Mouse (Mus musculus) lung, adult 2 months (tissue): ENCODE results near the gene Cradd. TPM values are rescaled to one million over a fixed set of nuclear protein-coding genes. Genes with fewer than 3 reads are reported as not detected.

Experiments used
- DNase-seq: peaks from one replicate; pipeline ENCODE4 v3.0.0; 2022
- H3K4me1 ChIP-seq: fragments of 200-500 bp; 2 replicates; pipeline ENCODE4 v1.6.1; 2011; ENCODE audit warnings: low read length; ENCODE audit not compliant: control insufficient read depth, insufficient read depth
- H3K4me3 ChIP-seq: fragments of 200-500 bp; replicated peaks from 2 replicates; pipeline ENCODE3; 2011; ENCODE audit warnings: low read depth, mild to moderate bottlenecking, control low read depth, low read length; ENCODE audit errors: extremely low read depth
- CTCF ChIP-seq: fragments of 200-500 bp; IDR thresholded peaks from 2 replicates; pipeline ENCODE4 v1.5.1; 2011; ENCODE audit warnings: mild to moderate bottlenecking, low read length, control low read depth; ENCODE audit not compliant: insufficient read depth
- POLR2A ChIP-seq: fragments of 200-500 bp; IDR thresholded peaks from 2 replicates; pipeline ENCODE4 v1.6.1; 2011; ENCODE audit warnings: low read depth, mild to moderate bottlenecking, control low read depth, low read length, borderline replicate concordance; ENCODE audit errors: extremely low read depth
- WGBS: fragments of 180-500 bp; shearing (Covaris S2); methylation state at CpG from one replicate; pipeline ENCODE4 v1.1.7; 2018; 5-methylcytosine and 5-hydroxymethylcytosine counted together
- polyA plus RNA-seq: library from polyadenylated mRNA; depleted of rRNA; stranded (reverse); fragments of >200 nt; gene quantifications from 2 replicates; pipeline ENCODE4 v1.2.3, GENCODE M21; 2012

The Cradd gene
- polyA plus RNA-seq, 1 experiment = 21.0 TPM

- no peak overlapping the region for H3K4me3 ChIP-seq
- peaks cover 15% of the 10 kb centered on the region for H3K4me1 ChIP-seq
- 74% methylated on average over 13 of the region's 13 CpGs for whole genome bisulfite sequencing
- DNase-seq = no peak
- TF ChIP-seq CTCF (no peak), POLR2A (no peak)
These were observed 14.3 kb downstream of the Cradd start for GRCm38 (mm10) chr10:95309412-95310322.

DNA sequence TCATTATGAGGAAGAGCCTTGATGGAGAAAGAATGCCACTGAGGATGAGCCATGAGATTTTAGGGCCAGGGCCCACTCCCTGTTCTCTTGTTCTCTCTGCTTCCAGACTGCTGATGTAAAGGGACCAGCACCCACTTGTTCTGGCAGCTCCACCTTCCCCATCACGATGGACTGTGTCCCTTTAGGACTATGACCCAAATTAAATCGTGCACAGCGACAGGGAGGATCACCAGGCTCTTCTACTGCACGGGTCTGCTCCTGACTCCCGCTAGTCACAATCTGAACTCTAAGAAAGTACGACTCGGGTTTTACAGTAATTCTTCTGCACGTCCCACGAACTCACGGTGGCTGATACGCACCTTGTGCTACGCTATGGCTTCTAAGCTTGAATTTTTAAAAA is 14.9 kb downstream of the Cradd start:
- whole genome bisulfite sequencing = 90% methylated on average over 12 of the region's 12 CpGs
- no peak overlapping the region for H3K4me3 ChIP-seq

DNA sequence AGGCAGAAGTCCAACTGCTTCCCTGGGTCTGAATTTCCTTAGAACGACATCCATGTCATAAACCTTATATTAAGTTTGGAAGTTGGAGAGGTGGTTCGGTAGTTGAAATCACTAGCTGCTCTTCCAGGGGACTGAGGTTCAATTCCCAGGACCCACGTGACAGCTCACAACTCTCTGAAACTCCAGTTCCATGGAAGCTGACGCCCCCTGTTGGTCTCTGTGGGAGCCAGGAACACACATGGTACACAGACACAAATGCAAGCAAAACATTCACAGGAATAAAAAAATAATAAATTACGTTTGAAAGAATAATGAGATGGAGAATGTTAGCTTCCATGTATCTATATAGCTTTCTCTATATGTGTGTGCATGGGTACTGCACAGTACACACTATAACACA is 16.0 kb downstream of the Cradd start:
- H3K4me3 ChIP-seq = no peak overlapping the region
- TF ChIP-seq CTCF (0 out of 2 replicates have a peak, but pooled peaks have one; percentile 14), POLR2A (no peak)
- DNase-seq = no peak
- peaks cover 13% of the 10 kb centered on the region for H3K4me1 ChIP-seq
- 83% methylated on average over 5 of the region's 5 CpGs for WGBS

More for the DNA sequence above, 14.9 kb downstream of the Cradd start:
- H3K4me1 ChIP-seq = peaks cover 15% of the 10 kb centered on the region
- no peak for DNase-seq
- no peak for TF ChIP-seq POLR2A
- no peak for TF ChIP-seq CTCF

DNA sequence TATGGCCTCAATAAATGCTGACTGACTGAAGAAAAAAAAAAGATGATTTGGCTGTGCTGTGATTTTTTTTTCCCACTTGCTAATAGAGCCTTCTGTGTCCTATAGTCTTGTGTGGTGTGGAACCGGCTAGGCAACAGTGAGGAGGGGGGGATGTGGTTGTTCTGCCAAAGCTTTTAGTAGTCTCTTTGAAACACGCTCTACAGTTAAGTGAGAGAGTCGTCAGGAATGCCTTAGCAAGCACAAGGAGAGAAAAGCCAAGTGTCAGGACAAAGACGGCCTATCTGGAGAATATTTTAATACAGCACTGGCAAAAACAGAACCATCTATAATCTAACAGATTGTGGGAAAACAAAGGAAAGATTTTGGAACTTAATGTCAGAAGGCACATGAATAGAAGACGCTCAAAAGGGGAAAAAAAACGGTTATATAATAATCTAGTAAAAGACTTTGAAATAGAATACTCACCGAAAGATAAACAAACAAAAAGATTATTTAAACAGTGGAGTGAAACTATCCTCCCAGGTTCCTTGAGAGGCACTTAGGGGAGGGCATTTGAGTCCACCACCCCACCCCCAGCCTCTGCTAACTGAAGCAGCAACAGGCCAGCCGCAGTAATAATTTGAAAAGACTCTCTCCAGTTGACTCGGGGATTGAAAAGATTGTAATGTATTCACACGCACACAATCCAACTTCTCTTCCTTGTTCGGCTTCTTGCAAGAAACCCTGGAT is 16.9 kb downstream of the Cradd start:
- H3K4me1 ChIP-seq = peaks cover 19% of the 10 kb centered on the region
- H3K4me3 ChIP-seq = no peak overlapping the region
- DNase-seq = no peak
- TF ChIP-seq POLR2A (no peak), CTCF (no peak)
- 25% methylated on average over 11 of the region's 11 CpGs for WGBS

DNA sequence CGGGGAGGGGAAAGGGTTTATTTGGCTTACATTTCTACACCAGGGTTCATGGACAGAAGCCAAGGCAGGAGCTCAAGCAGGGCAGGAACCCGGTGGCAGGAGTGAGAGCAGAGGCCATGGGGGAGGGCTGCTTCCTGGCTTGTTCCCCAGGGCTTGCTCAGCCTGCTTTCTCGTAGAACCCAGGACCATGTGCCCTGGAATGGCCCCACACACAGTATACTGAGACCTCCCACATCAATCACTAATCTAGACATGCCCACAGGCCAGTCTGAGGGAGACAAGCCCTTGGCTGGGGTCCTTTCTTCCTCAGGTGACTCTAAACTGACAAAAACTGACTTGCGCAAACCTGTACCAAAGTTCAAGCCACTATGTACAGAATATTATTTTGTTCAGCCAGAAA is 19.7 kb downstream of the Cradd start:
- no peak for TF ChIP-seq POLR2A
- no peak for TF ChIP-seq CTCF
- WGBS = 32% methylated on average over 4 of the region's 4 CpGs

DNA sequence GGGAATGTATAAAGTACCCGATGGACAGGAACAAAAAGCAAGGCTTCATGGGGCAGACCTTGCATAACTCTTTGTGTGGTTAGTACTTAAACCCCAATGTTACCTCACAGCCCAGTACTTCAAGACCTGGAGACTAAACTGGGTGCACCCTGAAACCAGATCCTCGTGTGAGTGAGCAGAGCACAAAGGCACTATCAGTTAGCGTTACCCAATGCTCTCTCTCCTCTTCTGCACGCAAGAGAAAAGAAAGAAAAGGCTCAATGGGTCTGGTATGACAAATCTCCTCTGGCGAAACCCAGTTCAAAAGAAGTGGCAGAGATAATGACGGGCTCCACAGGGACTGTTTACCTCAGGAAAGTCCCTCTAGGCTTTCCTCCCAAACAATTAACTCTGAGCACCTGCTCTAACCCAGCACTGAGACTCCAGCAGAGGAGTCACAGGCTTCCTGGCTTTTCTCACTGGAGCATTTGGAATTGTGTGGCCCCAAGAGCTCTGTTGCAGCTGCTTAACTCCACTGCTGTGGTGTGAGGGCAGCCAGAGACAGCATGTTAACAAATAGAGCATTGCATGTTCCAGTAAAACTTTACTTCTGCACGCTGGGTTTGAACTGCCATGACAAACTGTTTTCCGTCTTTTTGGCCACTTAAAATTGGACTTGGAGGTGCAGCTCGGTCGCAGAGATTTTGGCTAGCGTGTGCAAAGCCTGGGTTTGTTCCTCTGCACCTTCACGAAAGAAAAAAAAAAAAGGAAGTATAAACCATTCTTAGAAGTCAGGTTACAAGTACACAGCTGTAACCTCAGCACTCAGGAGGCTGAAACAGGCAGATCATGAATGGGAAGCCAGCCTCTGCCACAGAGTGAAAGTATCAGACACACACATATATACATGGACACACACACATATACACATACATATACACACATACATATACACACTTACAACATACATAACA is 21.4 kb downstream of the Cradd start:
- WGBS = 59% methylated on average over 12 of the region's 12 CpGs

More for the DNA sequence above, 19.7 kb downstream of the Cradd start:
- Histone ChIP-seq H3K4me3 (no peak overlapping the region), H3K4me1 (peaks cover 19% of the 10 kb centered on the region)
- DNase-seq = no peak

DNA sequence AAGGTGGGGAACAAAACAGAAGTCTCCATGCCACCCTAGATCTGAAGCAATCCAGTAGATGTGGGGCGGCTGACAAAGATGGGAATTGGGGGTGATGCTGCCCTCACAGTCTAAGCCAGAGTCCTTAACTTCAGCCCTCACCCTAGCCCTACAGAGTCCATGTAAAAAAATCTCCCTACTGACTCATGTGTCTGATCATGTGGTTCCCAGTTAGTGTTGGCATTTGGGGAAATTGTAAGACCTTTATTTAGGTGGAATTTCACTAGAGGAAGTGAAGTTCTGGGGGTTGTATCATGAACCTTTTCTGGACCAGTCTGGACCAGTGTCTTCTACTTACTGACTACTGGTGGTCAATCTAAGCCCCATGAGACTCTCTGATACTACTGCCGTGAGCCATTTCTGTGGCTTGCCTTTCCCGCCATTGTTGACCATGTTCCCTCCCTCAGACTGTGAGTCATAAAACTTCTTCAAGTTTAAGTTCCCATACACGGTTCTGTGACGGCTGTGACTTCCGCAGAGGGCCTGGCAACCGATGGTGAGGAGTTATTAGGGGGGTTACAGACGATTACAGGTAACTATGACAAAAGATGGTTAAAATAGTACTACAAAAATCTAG is 23.6 kb downstream of the Cradd start:
- no peak for TF ChIP-seq CTCF
- no peak for TF ChIP-seq POLR2A
- no peak for DNase-seq
- Histone ChIP-seq H3K4me1 (peaks cover 21% of the 10 kb centered on the region), H3K4me3 (no peak overlapping the region)
- WGBS = 82% methylated on average over 8 of the region's 8 CpGs

More for the DNA sequence above, 21.4 kb downstream of the Cradd start:
- no peak for DNase-seq
- H3K4me1 ChIP-seq = peaks cover 16% of the 10 kb centered on the region
- H3K4me3 ChIP-seq = no peak overlapping the region
- TF ChIP-seq CTCF (no peak), POLR2A (no peak)

DNA sequence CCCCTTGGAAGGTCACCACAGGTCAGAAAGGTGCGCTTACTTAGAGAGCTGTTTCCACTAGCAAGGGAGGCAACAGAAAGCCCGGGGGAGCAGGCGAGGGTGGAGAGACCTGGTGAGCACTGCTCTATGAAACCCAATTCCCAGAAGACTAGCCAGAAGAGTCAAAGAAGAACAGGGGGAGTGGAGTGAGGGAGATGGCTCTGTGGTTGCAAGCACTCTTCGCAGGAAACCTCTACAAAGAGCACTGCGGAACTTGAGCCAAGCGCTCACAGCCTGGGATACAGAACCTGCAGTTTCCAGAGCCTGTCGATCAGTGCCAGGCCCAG is 24.2 kb downstream of the Cradd start:
- H3K4me1 ChIP-seq = peaks cover 21% of the 10 kb centered on the region
- TF ChIP-seq CTCF (no peak), POLR2A (no peak)
- H3K4me3 ChIP-seq = no peak overlapping the region
- DNase-seq = no peak
- WGBS = 77% methylated on average over 7 of the region's 7 CpGs
